Mouse (Mus musculus) inflammation-experienced regulatory T-cells (primary cell): ENCODE results near the gene Grip2. TPM values are rescaled to one million over a fixed set of nuclear protein-coding genes. Genes with fewer than 3 reads are reported as not detected.

ENCODE experiments used
- polyA plus RNA-seq, 2 experiments: library from polyadenylated mRNA; unstranded; fragments of 100-300 nt; shearing (Covaris generic); gene quantifications; one replicate each; pipeline ENCODE4 v1.2.1; 2017

The Grip2 gene
- polyA plus RNA-seq: 1 to 10 TPM in 1 of 2 experiments, under 1 TPM in 1; 0.18 to 1.6 TPM

DNA sequence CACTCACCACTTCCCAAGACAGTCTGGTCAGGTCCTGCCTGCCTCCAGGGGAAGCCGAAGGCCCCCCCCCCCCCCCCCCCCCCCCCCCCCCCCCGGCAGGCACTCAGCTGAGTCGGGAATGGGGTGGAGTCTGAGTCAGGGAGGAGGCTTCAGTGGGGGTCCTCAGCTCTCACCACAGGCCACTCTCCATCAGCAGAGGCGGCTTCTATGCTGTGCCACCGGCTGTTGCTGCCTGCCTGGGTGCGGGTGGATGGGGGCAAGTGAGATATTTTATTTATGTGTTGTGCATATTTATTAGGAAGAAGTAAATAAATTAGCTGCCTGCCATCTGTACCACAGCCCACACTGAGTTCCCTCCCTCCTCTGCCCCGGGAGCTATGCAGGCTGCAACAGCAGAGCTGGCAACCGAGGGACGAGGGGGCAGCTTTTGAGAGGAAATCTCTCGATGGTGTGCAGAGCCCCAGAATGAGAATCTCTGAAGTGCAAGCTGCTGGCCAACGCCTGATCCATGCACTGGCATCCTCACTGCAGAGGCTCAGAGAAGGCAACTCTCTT is at the start of gene Grip2:
Gene Grip2, minus strand, starts transcription at position 235 of the 555 bp plus-strand sequence.

Other genes with a start within 250 kb of the Grip2 start
- gene Slc6a6, start 143.2 kb downstream of the Grip2 start, polyA plus RNA-seq: 10 to 100 TPM; 32.2 to 52.9 TPM
- 10 to 100 TPM; 31.6 to 48.3 TPM for gene Ccdc174, start 50.8 kb upstream of the Grip2 start, polyA plus RNA-seq
- gene 4930590J08Rik, start 75.6 kb upstream of the Grip2 start, polyA plus RNA-seq: 1 to 10 TPM in 1 of 2 experiments, under 1 TPM in 1; 0.07 to 2.6 TPM
- gene Fgd5, start 151.6 kb upstream of the Grip2 start, polyA plus RNA-seq: 1 to 10 TPM in 1 of 2 experiments, under 1 TPM in 1; 0.29 to 4.3 TPM